Mouse (Mus musculus) forebrain, embryonic 16.5 days (tissue): ENCODE results near the gene Stk25. TPM values are rescaled to one million over a fixed set of nuclear protein-coding genes. Genes with fewer than 3 reads are reported as not detected.

Experiments
- ATAC-seq: fragments of 200-750 bp; cut with Nextera tagmentation; 2 replicates; pipeline ENCODE4 v1.8.0; 2017; ENCODE audit warnings: mild to moderate bottlenecking, moderate library complexity
- H3K27ac ChIP-seq: fragments of 300-500 bp; sonication (generic); 2 replicates; pipeline ENCODE4 v1.5.1; 2014; ENCODE audit warnings: low read length, control low read depth
- H3K27me3 ChIP-seq: fragments of 300-500 bp; sonication (generic); replicated peaks from 2 replicates; pipeline ENCODE4 v1.6.1; 2014; ENCODE audit warnings: low read length; ENCODE audit not compliant: control insufficient read depth, insufficient read depth
- H3K36me3 ChIP-seq: fragments of 300-500 bp; sonication (generic); 2 replicates; pipeline ENCODE4 v1.6.1; 2014; ENCODE audit not compliant: control insufficient read depth, insufficient read depth
- H3K4me1 ChIP-seq: fragments of 300-500 bp; sonication (generic); replicated peaks from 2 replicates; pipeline ENCODE4 v1.6.1; 2014; ENCODE audit warnings: low read length; ENCODE audit not compliant: control insufficient read depth, insufficient read depth
- H3K4me2 ChIP-seq: fragments of 300-500 bp; sonication (generic); 2 replicates; pipeline ENCODE4 v1.6.1; 2014; ENCODE audit warnings: mild to moderate bottlenecking, low read length, control low read depth
- H3K4me3 ChIP-seq: fragments of 300-500 bp; sonication (generic); replicated peaks from 2 replicates; pipeline ENCODE4 v1.5.1; 2014; ENCODE audit warnings: mild to moderate bottlenecking, low read length, control low read depth
- H3K9ac ChIP-seq: fragments of 300-500 bp; sonication (generic); replicated peaks from 2 replicates; pipeline ENCODE4 v1.6.1; 2014; ENCODE audit warnings: low read depth, low read length, control low read depth
- H3K9me3 ChIP-seq: fragments of 300-500 bp; sonication (generic); 2 replicates; pipeline ENCODE4 v1.6.1; 2016; ENCODE audit warnings: low read length; ENCODE audit not compliant: control insufficient read depth
- WGBS: fragments of 180-500 bp; shearing (Covaris S2); extraction: QIAGEN DNeasy Blood & Tissue Kit; methylation state at CpG from one replicate; pipeline ENCODE4 v1.1.7; 2014; 5-methylcytosine and 5-hydroxymethylcytosine counted together
- polyA plus RNA-seq: library from polyadenylated mRNA; unstranded; fragments of >200 nt; fragmentation: Nextera tagmentation; extraction: Ambion mirVana; gene quantifications from 2 replicates; pipeline ENCODE4 v1.2.1, GENCODE M21; 2015

The Stk25 gene
- polyA plus RNA-seq, 1 experiment from 2014 or later = 341 TPM

DNA sequence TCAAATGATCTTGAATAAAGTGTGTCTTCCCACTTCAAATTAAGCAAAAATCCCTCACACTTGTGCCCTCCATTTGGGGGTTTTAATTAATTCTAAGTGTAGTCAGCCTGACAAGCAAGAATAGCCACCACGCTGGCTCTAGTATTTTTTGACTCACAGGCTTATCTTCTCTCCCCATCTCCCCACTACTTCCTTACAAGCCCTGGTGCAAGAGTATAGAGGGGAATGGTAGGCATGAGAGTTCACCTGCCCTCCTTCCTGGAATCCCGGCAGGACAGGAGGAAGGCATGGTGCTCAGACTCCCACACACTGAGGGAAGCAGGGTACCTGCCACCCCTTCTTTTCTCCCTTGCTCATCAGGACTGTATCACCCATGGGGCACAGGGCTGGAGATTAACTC is 4.2 kb downstream of the Stk25 start:
- Histone ChIP-seq H3K4me2 (no peak overlapping the region), H3K27ac (no peak overlapping the region), H3K9me3 (0 out of 2 replicates have a peak, but pooled peaks cover 2% of the 10 kb centered on the region), H3K27me3 (no peaks in the 10 kb centered on the region), H3K9ac (no peak overlapping the region), H3K36me3 (no peaks in the 10 kb centered on the region), H3K4me3 (no peak overlapping the region), H3K4me1 (no peaks in the 10 kb centered on the region)
- WGBS = 46% methylated on average over 2 of the region's 2 CpGs
- ATAC-seq = no peak

DNA sequence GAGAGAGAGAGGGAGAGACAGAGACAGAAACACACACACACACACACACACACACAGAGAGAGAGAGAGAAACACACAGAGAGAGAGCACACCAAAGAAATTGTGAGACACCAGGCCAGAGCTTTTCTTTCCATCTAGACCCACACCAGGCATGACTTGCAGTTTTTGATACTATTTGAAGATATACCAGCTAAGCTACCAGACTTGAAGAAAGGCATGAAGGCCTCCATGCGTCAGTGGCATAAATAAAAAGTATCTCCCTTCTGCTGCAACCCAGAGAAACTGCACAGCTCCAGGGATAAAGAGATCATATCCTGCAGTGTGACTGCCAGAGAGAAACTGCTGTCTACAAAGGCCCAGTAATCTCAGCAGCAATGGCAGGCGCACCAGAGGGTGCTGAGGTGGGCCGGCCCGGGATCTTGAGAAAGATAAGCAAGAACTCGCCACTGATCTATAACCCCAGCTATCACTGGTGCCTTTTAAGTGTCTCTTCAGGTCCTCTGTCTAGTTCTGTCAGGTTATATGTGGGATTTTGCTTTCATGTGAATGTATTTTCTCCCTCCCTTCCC is 8.8 kb downstream of the Stk25 start:
- Histone ChIP-seq H3K36me3 (no peaks in the 10 kb centered on the region), H3K27me3 (no peaks in the 10 kb centered on the region), H3K9ac (no peak overlapping the region), H3K4me3 (no peak overlapping the region), H3K27ac (no peak overlapping the region), H3K4me1 (no peaks in the 10 kb centered on the region), H3K4me2 (no peak overlapping the region), H3K9me3 (0 out of 2 replicates have a peak, but pooled peaks cover 2% of the 10 kb centered on the region)
- WGBS = 70% methylated on average over 5 of the region's 5 CpGs
- no peak for ATAC-seq

DNA sequence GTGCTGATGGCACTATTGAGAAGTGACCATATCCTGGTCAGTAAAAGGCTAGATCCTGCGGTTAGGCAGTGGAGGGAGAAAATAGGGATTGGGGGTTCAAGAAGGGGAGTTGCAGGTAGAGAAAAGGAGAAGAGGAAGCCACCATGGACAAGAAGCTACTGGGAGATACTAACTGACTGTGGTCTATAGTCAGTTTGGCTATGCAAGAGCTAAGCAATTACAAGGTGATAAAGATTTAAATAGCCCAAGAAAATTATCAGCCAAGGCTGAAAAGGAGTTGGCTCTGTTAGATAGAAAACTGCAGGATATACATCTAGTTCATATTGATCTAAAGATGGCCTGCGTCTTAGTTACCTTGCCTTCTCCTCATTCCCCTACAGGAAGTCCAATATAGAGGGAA is 15.8 kb downstream of the Stk25 start:
- Histone ChIP-seq H3K9me3 (no peaks in the 10 kb centered on the region), H3K4me2 (no peak overlapping the region), H3K36me3 (no peaks in the 10 kb centered on the region), H3K4me3 (no peak overlapping the region), H3K4me1 (no peaks in the 10 kb centered on the region), H3K9ac (no peak overlapping the region), H3K27me3 (no peaks in the 10 kb centered on the region), H3K27ac (no peak overlapping the region)
- ATAC-seq = no peak
- 100% methylated on average over 2 of the region's 2 CpGs for WGBS

DNA sequence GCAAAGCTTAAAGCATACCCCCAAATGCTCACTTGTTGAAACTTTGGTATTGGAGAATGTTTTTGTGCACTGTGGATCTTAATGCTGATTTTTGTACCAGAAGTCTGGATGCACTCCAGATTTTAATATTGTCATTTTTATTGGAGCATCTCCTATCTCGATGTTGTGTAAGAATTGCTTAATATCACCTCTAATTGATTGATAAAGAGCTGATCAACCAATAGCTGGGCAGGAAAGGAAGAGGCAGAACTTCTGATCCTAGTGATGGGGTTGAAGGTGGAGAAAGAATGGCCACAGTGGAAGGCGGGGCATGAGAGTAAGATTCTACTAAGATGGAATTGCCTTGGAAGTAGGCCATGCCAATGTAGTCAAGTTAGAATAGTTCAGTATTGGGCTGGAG is 16.5 kb downstream of the Stk25 start:
- H3K27me3 ChIP-seq = no peaks in the 10 kb centered on the region
- no peak overlapping the region for H3K9ac ChIP-seq
- H3K27ac ChIP-seq = no peak overlapping the region
- WGBS = 86% methylated on average over 2 of the region's 2 CpGs
- no peak overlapping the region for H3K4me2 ChIP-seq
- H3K36me3 ChIP-seq = no peaks in the 10 kb centered on the region
- H3K4me1 ChIP-seq = no peaks in the 10 kb centered on the region
- no peak overlapping the region for H3K4me3 ChIP-seq
- H3K9me3 ChIP-seq = no peaks in the 10 kb centered on the region
- no peak for ATAC-seq

DNA sequence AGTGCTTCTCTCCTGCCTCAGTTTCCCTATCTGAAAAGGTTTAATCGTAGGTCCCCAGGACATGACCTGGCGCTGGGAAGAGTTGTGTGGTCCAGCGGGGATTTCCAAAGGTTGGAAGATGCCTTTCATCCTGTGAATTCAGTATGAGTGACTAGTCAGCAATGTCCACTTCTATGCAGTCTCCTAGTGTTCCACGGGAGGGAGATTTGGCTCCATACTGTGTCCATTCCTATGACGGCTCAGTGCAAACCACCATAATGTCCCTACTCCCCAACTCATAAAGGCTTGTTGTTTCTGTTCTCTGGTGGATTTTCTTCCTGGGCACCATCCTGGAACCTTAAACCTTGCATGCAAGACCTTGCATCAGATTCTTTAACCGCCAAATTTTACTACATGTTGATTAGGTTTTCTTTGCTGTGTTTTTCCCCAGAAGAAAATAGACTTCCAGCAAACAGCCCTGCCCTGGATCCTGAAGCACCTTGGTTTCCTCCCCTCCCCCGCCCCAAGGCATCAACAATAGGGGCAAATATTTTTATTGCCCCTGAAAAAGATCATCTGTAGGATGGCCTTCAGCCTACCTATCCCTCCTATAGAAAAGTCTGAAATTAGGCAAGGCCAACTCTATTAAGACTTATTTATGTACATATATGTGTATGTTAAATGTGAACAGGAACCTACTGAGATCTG is 22.1 kb downstream of the Stk25 start:
- H3K27me3 ChIP-seq = no peaks in the 10 kb centered on the region
- peak overlapping the region; percentile 99 for H3K4me3 ChIP-seq
- H3K36me3 ChIP-seq = peaks cover 3% of the 10 kb centered on the region; the same call in 1 of the 2 replicates
- no peaks in the 10 kb centered on the region for H3K9me3 ChIP-seq
- H3K27ac ChIP-seq = peak overlapping the region; percentile 92
- H3K9ac ChIP-seq = peak overlapping the region; percentile 68
- H3K4me2 ChIP-seq = peak overlapping the region; percentile 87
- peaks cover 24% of the 10 kb centered on the region for H3K4me1 ChIP-seq
- peak; percentile 4; the same call in 1 of the 2 replicates for ATAC-seq
- WGBS = 31% methylated on average over 7 of the region's 7 CpGs

DNA sequence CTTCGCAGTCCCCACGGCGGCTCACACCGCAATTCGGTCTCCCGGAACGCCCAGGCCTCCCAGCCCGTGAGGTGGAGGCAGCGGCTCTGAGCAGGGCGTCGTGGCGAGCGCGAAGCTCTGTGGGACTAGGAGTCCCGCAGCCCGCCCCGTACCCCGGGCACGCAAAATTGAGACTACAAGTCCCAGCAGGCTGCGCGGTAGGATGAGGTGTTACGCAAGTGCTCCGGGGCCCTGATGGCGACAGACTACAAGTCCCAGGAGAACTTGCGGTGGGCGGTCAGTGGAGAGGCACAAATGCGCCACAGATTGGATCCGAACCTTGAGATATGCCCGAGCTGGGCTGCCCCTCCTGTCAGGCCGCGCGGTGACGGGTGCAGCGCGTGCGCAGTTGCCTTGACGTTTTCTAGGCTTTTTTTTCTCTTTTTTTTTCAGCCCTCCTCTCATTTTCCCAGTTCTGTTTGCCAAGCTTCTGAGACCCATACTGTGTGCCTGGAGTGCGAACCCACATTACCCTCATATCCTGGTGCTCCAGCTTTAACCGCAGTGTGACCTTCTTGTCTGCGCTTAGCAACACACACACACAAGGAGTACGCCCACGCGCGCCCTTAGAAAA is 22.8 kb downstream of the Stk25 start:
- H3K4me2 ChIP-seq = peak overlapping the region; percentile 90
- peak overlapping the region; percentile 97 for H3K9ac ChIP-seq
- peak overlapping the region; percentile 99 for H3K4me3 ChIP-seq
- peaks cover 3% of the 10 kb centered on the region; the same call in 1 of the 2 replicates for H3K36me3 ChIP-seq
- WGBS = 2% methylated on average over 44 of the region's 44 CpGs
- H3K9me3 ChIP-seq = no peaks in the 10 kb centered on the region
- H3K27ac ChIP-seq = peak overlapping the region; percentile 92
- peaks cover 24% of the 10 kb centered on the region for H3K4me1 ChIP-seq
- H3K27me3 ChIP-seq = no peaks in the 10 kb centered on the region
- peak; percentile 99 for ATAC-seq

DNA sequence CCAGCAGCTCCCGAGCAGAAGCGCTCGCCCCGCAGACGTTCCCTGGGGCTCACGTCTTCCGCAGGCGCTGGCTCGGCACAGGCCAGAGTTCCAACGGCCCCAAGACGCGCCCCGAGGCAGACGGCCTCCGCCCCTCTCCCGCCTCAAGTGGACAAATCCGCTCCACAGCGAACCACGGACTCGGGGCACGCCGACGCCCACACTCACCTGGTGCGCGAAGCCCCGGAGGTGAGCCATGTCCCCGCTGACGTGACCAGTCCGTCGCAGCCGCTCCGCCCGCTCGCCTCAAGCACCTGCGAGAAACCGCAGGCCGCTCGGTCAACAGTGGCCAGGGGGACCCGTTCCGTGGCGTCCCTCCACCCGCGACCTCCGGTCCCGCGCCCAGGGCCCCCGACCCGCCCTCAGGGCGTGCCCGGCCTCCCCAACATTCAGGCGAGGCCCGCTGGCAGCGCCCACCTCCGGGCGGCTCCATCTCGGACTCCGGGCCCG is 23.3 kb downstream of the Stk25 start:
- 0% methylated on average over 55 of the region's 58 CpGs for WGBS
- peaks cover 3% of the 10 kb centered on the region; the same call in 1 of the 2 replicates for H3K36me3 ChIP-seq
- H3K9ac ChIP-seq = peak overlapping the region; percentile 97
- H3K27me3 ChIP-seq = no peaks in the 10 kb centered on the region
- H3K4me3 ChIP-seq = peak overlapping the region; percentile 99
- peak overlapping the region; percentile 90 for H3K4me2 ChIP-seq
- peaks cover 24% of the 10 kb centered on the region for H3K4me1 ChIP-seq
- H3K27ac ChIP-seq = peak overlapping the region; percentile 85
- no peak for ATAC-seq
- H3K9me3 ChIP-seq = no peaks in the 10 kb centered on the region

DNA sequence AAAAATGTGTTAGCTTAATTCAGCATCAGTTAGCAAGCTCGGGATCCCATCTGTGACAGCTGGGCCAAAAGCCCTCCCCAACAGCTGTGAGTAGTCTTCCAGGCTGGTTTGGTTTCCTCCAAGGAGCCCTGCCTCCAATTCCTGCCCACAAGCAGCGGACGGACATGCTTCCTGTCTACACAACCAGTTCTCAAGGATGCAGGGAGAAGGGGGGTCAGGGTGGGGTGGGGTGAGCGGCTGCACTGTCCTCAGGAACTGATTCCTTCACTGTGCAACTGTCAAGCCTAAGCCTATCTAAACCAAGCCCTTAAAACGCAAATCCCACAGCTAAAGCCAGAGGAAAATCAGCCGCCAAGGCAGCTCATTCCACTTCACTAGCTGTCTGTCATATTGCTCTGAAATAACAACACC is 24.0 kb downstream of the Stk25 start:
- Histone ChIP-seq H3K9ac (peak overlapping the region; percentile 97), H3K27ac (peak overlapping the region; percentile 85), H3K36me3 (peaks cover 3% of the 10 kb centered on the region; the same call in 1 of the 2 replicates), H3K4me1 (peaks cover 24% of the 10 kb centered on the region), H3K4me2 (peak overlapping the region; percentile 90), H3K4me3 (peak overlapping the region; percentile 99), H3K9me3 (no peaks in the 10 kb centered on the region), H3K27me3 (no peaks in the 10 kb centered on the region)
- WGBS = 3% methylated on average over 6 of the region's 6 CpGs
- ATAC-seq = no peak

DNA sequence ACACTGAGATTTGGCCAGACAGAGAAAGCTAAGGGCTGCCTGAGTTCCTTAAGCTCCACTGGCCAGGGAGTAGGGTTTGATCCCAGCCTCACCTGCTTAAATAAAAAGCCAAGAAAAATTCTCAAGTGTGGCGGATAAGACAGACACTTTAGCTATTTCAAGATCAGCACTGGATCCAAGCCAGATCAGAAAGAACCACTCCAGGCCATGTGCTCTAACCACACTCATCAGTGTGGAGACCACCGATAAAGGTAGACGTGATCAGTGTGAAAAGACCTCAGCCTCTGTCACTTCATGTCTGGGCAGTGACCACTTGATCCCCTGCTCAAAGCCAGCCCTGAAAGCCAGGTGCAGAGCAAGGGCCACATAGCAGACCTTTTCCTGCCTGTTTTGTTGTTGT is 25.7 kb downstream of the Stk25 start:
- Histone ChIP-seq H3K4me3 (no peak overlapping the region), H3K27ac (no peak overlapping the region), H3K4me2 (no peak overlapping the region), H3K27me3 (no peaks in the 10 kb centered on the region), H3K4me1 (peaks cover 24% of the 10 kb centered on the region), H3K36me3 (peaks cover 9% of the 10 kb centered on the region), H3K9me3 (no peaks in the 10 kb centered on the region), H3K9ac (no peak overlapping the region)
- WGBS = 97% methylated on average over 3 of the region's 3 CpGs
- ATAC-seq = no peak
